Comparison of ENCODE assay signal across 8 mouse cellular contexts in the genomic region with DNA sequence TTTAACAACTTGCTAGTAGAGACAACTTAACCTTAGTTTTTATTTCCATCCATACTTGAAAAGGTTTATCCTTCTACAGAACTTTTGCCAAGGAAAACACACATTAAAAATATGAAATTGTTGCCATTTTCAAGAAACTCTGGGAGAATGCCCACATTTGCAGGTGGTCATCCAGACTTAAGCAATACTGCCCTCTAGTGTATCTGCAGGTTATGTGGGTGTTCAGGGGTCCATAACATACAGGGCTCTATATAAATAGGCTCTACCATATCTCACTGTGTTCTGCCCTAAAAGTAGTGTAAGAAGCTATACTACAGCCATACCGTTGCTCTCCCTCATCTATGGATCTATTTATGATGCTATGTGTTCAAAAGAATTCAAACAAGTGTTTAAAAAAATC.
DNase-seq lines count a peak whose midpoint lies in the region; ATAC-seq and TF ChIP-seq lines count a peak whose summit lies in the region.

No protein-coding gene starts in this region.

- no peak overlapping the region for H3K4me2 ChIP-seq in heart, embryonic 12.5 days
- no peak overlapping the region for H3K4me2 ChIP-seq in lung, postnatal 0 days (replicated peaks; ENCODE audit: low read depth, low read length)

- no peak; the same call in 1 of the 2 replicates for ATAC-seq in heart, embryonic 12.5 days (ENCODE audit: insufficient number of reproducible peaks, low FRiP score)
- ATAC-seq in lung, postnatal 0 days, result no peak
- no peak for ATAC-seq in inflammation-experienced regulatory T-cells, adult 6 months

- WGBS in heart, embryonic 12.5 days, result 30% methylated on average over 1 of the region's 1 CpGs
- 43% methylated on average over 1 of the region's 1 CpGs for WGBS in lung, postnatal 0 days

- TF ChIP-seq CTCF in lung, postnatal 0 days (IDR thresholded peaks at IDR 0.05), result peak; percentile 79

- no peak overlapping the region for H3K27ac ChIP-seq in heart, embryonic 12.5 days (ENCODE audit: poor library complexity, severe bottlenecking)
- H3K27ac ChIP-seq in lung, postnatal 0 days (ENCODE audit: low read length), result no peak overlapping the region

- DNase-seq in heart, postnatal 10 days, result peak; percentile 24 to 48
- peak; percentile 47 for DNase-seq in thymus, postnatal 0 days (ENCODE audit: low spot score)
- no peak for DNase-seq in thymus, adult 18-20 months
- peak; percentile 45 for DNase-seq in embryo, embryonic 9.5 days (ENCODE audit: extremely low spot score)
- peak; percentile 71 for DNase-seq in lung, postnatal 0 days (ENCODE audit: low spot score)
- DNase-seq in urinary bladder, postnatal 36 days (ENCODE audit: low spot score in 2 of 2), result no peak

- TF ChIP-seq EP300 in lung, postnatal 0 days (IDR thresholded peaks at IDR 0.05), result no peak

- H3K4me3 ChIP-seq in heart, embryonic 12.5 days, result no peak overlapping the region
- no peak overlapping the region for H3K4me3 ChIP-seq in lung, postnatal 0 days (ENCODE audit: low read depth, low read length)

- intact Hi-C loops in heart, postnatal 10 days (cut with DNase I), result loop anchor here (2.0 to 10.0 kb wide), 2 partner anchors 274 to 434 kb away; no protein-coding TSS in a partner anchor

- no peaks in the 10 kb centered on the region for H3K27me3 ChIP-seq in heart, embryonic 12.5 days (replicated peaks)
- H3K27me3 ChIP-seq in lung, postnatal 0 days (replicated peaks; ENCODE audit: insufficient read depth, low read length), result no peaks in the 10 kb centered on the region

- H3K9me3 ChIP-seq in heart, embryonic 12.5 days (replicated peaks), result no peaks in the 10 kb centered on the region
- H3K9me3 ChIP-seq in lung, postnatal 0 days (ENCODE audit: low read length), result no peaks in the 10 kb centered on the region

- no peaks in the 10 kb centered on the region for H3K36me3 ChIP-seq in heart, embryonic 12.5 days
- H3K36me3 ChIP-seq in lung, postnatal 0 days (ENCODE audit: insufficient read depth, low read length), result no peaks in the 10 kb centered on the region

- H3K9ac ChIP-seq in heart, embryonic 12.5 days, result no peak overlapping the region
- H3K9ac ChIP-seq in lung, postnatal 0 days (replicated peaks; ENCODE audit: low read depth), result no peak overlapping the region

- no peaks in the 10 kb centered on the region for H3K4me1 ChIP-seq in heart, embryonic 12.5 days (replicated peaks)
- H3K4me1 ChIP-seq in lung, postnatal 0 days (ENCODE audit: insufficient read depth, low read depth, low read length), result no peaks in the 10 kb centered on the region

Comparison
In these comparisons a context has a peak if more than half of its experiments do, and no peak if none do; other contexts are left out.
1. DNase-seq: peak in heart, postnatal 10 days (2 of 2), thymus, postnatal 0 days (single experiment), embryo, embryonic 9.5 days (single experiment) and lung, postnatal 0 days (single experiment); none in thymus, adult 18-20 months (0 of 2) and urinary bladder, postnatal 36 days (0 of 2).